Mouse (Mus musculus) inflammation-experienced regulatory T-cells (primary cell): ENCODE results near the gene Mettl17. TPM values are rescaled to one million over a fixed set of nuclear protein-coding genes. Genes with fewer than 3 reads are reported as not detected.

Experiments used
- polyA plus RNA-seq, 2 experiments: library from polyadenylated mRNA; unstranded; fragments of 100-300 nt; shearing (Covaris generic); gene quantifications; one replicate each; pipeline ENCODE4 v1.2.1; 2017

The Mettl17 gene
- polyA plus RNA-seq: 100 to 1,000 TPM in 1 of 2 experiments, 10 to 100 TPM in 1; 77.4 to 115 TPM

DNA sequence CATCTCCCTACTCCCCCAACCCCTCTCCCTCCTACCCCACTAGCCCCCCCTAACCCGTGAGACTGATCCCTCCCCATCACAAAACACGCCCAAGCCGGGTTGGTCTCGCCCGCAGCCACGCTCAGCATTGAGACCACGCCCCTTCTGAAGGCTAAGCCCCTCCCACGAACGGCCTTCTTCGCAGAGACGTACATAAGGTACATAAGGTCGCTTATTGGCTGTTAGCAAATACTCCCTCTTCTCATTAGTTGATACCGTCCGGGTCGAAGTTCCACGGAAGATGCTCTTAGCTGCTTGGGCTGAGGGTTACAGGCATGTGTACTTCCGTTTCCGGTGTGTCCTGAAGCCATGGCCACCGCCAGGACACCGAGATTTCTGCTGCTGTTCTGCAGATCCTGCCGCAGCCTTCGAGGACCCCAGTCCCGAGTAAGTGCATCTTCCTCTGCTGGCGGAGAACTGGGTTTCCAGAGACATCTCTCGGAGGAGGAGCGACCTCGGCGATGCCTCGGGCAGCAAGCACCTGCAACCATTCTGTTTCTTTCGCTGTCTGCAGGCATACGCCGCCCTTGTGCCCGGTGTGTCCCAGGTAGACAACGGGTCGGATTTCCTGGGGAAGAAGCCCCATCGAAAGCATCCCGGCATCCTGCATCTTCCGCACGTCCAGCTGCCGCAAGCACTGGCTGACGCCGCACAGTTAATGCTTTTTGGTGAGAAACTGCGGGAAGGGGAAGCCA lies at the start of gene Mettl17:
Mettl17 (plus strand) TSS at position 245 of the 734 bp plus-strand sequence.

GRCm38 (mm10) chr14:51853399-51853798 lies 31.2 kb upstream of the Mettl17 start, which contains the start of gene Ear6:
Gene Ear6, plus strand, starts transcription at chr14:51853699.

GRCm38 (mm10) chr14:51892191-51892939 lies 7.7 kb downstream of the Mettl17 start, which contains the start of gene Slc39a2:
Gene Slc39a2, plus strand, starts transcription at chr14:51892889.

GRCm38 (mm10) chr14:51913960-51914762 lies 29.5 kb downstream of the Mettl17 start, which contains the start of gene Ndrg2:
Gene Ndrg2, minus strand, starts transcription at chr14:51914158.

GRCm38 (mm10) chr14:51918125-51918524 lies 33.5 kb downstream of the Mettl17 start, which contains the start of gene Tppp2:
Gene Tppp2, plus strand, starts transcription at chr14:51918425.

DNA sequence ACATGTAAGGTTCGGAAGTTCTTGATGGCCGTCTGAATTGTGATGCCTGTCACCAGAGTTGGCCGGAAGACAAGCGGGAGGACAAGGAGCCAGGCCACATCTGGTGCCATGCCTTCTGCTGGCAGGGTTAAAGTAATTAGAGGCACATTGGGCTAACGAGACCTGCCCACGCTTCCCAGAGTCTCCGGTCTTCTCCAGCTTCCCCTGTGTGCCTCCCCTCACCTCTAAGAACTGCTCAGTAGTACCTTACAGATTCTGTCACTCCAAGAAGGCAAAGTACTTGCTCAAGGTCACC lies 37.9 kb downstream of the Mettl17 start, which contains the start of gene Rnase13:
Rnase13 (minus strand) TSS at position 203 of the 295 bp plus-strand sequence.

Other genes starting within 250 kb of the Mettl17 start
- gene Gm4181, start 249.2 kb upstream of the Mettl17 start, polyA plus RNA-seq: not detected
- not detected for gene Gm17079, start 189.4 kb upstream of the Mettl17 start, polyA plus RNA-seq
- not detected for gene Gm5800, start 167.7 kb upstream of the Mettl17 start, polyA plus RNA-seq
- not detected for gene Ang4, start 111.3 kb upstream of the Mettl17 start, polyA plus RNA-seq
- under 1 TPM in 1 of 2 experiments, not detected in 1; 0.17 TPM for gene AY358078, start 84.8 kb upstream of the Mettl17 start, polyA plus RNA-seq
- not detected for gene Ear6, start 31.1 kb upstream of the Mettl17 start, polyA plus RNA-seq
- gene Slc39a2, start 8.0 kb downstream of the Mettl17 start, polyA plus RNA-seq: 1 to 10 TPM in 1 of 2 experiments, under 1 TPM in 1; 0.19 to 1.1 TPM
- 10 to 100 TPM; 32.8 to 39.1 TPM for gene Ndrg2, start 29.3 kb downstream of the Mettl17 start, polyA plus RNA-seq
- gene Tppp2, start 33.6 kb downstream of the Mettl17 start, polyA plus RNA-seq: not detected
- not detected for gene Rnase13, start 37.9 kb downstream of the Mettl17 start, polyA plus RNA-seq
- 1 to 10 TPM; 2.4 to 6.8 TPM for gene Arhgef40, start 99.9 kb downstream of the Mettl17 start, polyA plus RNA-seq
- 1 to 10 TPM; 1.5 TPM for gene Tmem253, start 130.8 kb downstream of the Mettl17 start, polyA plus RNA-seq
- 10 to 100 TPM; 16.7 to 19.3 TPM for gene Zfp219, start 135.9 kb downstream of the Mettl17 start, polyA plus RNA-seq
- gene Olfr221, start 157.6 kb downstream of the Mettl17 start, polyA plus RNA-seq: under 1 TPM; 0.13 to 0.33 TPM
- 100 to 1,000 TPM; 398 to 456 TPM for gene Hnrnpc, start 219.2 kb downstream of the Mettl17 start, polyA plus RNA-seq
- 1 to 10 TPM; 6.7 to 7.6 TPM for gene Rpgrip1, start 225.9 kb downstream of the Mettl17 start, polyA plus RNA-seq